Comparison of ENCODE assay signal across 8 mouse cellular contexts in the genomic region with DNA sequence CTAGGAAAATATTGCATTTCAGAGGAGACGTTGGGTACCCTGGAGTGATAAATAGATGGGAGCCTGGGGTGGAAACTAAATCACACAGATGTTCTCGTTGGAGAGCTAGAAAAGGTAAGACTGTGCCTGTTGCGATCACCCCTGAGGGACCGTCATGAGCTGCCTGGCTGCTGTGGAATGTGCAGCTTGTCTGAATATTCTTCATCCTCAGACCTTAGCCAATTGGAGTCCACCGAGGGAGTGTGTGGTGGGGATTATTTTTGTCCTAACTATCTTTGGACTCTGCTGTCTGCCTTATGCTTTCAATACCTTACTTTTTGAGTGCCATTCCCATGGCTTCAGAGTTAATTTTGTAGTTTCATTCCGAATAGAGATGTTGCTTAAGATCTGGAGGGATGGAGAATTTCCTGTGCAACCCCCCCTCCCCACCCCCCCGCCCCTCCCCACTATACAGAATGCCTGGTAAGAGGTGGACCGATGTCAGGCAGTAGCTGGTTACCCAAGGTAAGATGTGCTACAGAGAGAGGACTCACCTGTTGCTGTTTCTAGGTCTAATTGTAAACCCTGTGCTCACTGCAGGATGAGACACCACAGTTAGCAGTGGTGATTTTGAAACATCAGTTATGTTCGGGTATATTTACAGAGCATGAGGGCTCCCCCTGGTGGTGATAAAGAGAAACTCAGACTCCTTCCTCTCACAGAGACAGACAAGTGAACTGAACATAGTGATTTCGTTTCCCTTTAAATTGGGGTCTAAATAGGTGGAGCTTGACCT. TPM values are rescaled to one million over a fixed set of nuclear protein-coding genes. Genes with fewer than 3 reads are reported as not detected.
DNase-seq lines count a peak whose midpoint lies in the region; ATAC-seq and TF ChIP-seq lines count a peak whose summit lies in the region.

No protein-coding gene starts in this region.

- H3K9me3 ChIP-seq in forebrain, embryonic 11.5 days (ENCODE audit: control insufficient read depth, low read length) = no peaks in the 10 kb centered on the region
- no peaks in the 10 kb centered on the region for H3K9me3 ChIP-seq in liver, embryonic 14.5 days (ENCODE audit: control insufficient read depth, low read length)
- H3K9me3 ChIP-seq in neural tube, embryonic 13.5 days = no peaks in the 10 kb centered on the region

- no peak overlapping the region for H3K4me3 ChIP-seq in forebrain, embryonic 11.5 days (ENCODE audit: low read depth, low read length)
- H3K4me3 ChIP-seq in liver, embryonic 14.5 days (ENCODE audit: insufficient read depth in 1 of 2, low read depth in 2 of 2, low read length in 2 of 2) = no peak overlapping the region
- H3K4me3 ChIP-seq in neural tube, embryonic 13.5 days = no peak overlapping the region

- H3K27me3 ChIP-seq in forebrain, embryonic 11.5 days (ENCODE audit: control insufficient read depth, insufficient read depth, low read length) = no peaks in the 10 kb centered on the region
- H3K27me3 ChIP-seq in liver, embryonic 14.5 days (ENCODE audit: control insufficient read depth, insufficient read depth, low read length) = no peaks in the 10 kb centered on the region
- H3K27me3 ChIP-seq in neural tube, embryonic 13.5 days = no peaks in the 10 kb centered on the region

- H3K36me3 ChIP-seq in forebrain, embryonic 11.5 days (ENCODE audit: control insufficient read depth, insufficient read depth, low read length) = no peaks in the 10 kb centered on the region
- no peaks in the 10 kb centered on the region for H3K36me3 ChIP-seq in liver, embryonic 14.5 days (replicated peaks; ENCODE audit: control insufficient read depth, insufficient read depth, low read depth)
- H3K36me3 ChIP-seq in neural tube, embryonic 13.5 days = no peaks in the 10 kb centered on the region

- H3K4me2 ChIP-seq in forebrain, embryonic 11.5 days (ENCODE audit: low read depth, low read length, severe bottlenecking) = no peak overlapping the region
- no peak overlapping the region for H3K4me2 ChIP-seq in liver, embryonic 14.5 days (ENCODE audit: low read depth)
- no peak overlapping the region for H3K4me2 ChIP-seq in neural tube, embryonic 13.5 days

- WGBS in forebrain, embryonic 11.5 days = 70% methylated on average over 10 of the region's 10 CpGs
- 50% methylated on average over 10 of the region's 10 CpGs for WGBS in liver, embryonic 14.5 days (ENCODE audit: insufficient replicate concordance)
- WGBS in neural tube, embryonic 13.5 days = 62% methylated on average over 10 of the region's 10 CpGs

- no peak overlapping the region for H3K27ac ChIP-seq in forebrain, embryonic 11.5 days (ENCODE audit: low read depth, low read length)
- no peak overlapping the region for H3K27ac ChIP-seq in liver, embryonic 14.5 days
- H3K27ac ChIP-seq in neural tube, embryonic 13.5 days (replicated peaks) = no peak overlapping the region

- peak; percentile 79 for TF ChIP-seq CTCF in liver, embryonic 14.5 days (IDR thresholded peaks at IDR 0.05; ENCODE audit: low read depth)

- H3K9ac ChIP-seq in forebrain, embryonic 11.5 days (ENCODE audit: low read length) = no peak overlapping the region
- no peak overlapping the region for H3K9ac ChIP-seq in liver, embryonic 14.5 days (replicated peaks)
- no peak overlapping the region for H3K9ac ChIP-seq in neural tube, embryonic 13.5 days

- TF ChIP-seq EP300 in liver, embryonic 14.5 days (IDR thresholded peaks at IDR 0.05; ENCODE audit: low read depth) = no peak

- no peaks in the 10 kb centered on the region for H3K4me1 ChIP-seq in forebrain, embryonic 11.5 days (replicated peaks; ENCODE audit: control insufficient read depth, insufficient read depth, low read length)
- no peaks in the 10 kb centered on the region for H3K4me1 ChIP-seq in liver, embryonic 14.5 days (replicated peaks; ENCODE audit: control insufficient read depth in 2 of 2, insufficient read depth in 2 of 2, low read length in 1 of 2)
- H3K4me1 ChIP-seq in neural tube, embryonic 13.5 days (replicated peaks) = no peaks in the 10 kb centered on the region

- ATAC-seq in forebrain, embryonic 11.5 days (replicated peaks; ENCODE audit: low FRiP score) = peak; percentile 81
- ATAC-seq in liver, embryonic 14.5 days (ENCODE audit: insufficient read depth) = no peak
- peak; percentile 72 for ATAC-seq in neural tube, embryonic 13.5 days (ENCODE audit: low read depth)

- intact Hi-C loops in heart, postnatal 10 days (cut with DNase I) = loop anchor here (1.0 to 10.0 kb wide), 2 partner anchors 454 to 733 kb away; no protein-coding TSS in a partner anchor

- DNase-seq in MEL-GATA-1-ER (ENCODE audit: extremely low read depth, low read depth) = peak; percentile 57
- peak; percentile 50 for DNase-seq in c-Kit-positive CD71-positive TER-119-negative erythroid progenitor cells, embryonic 14.5 days (ENCODE audit: low read depth)
- DNase-seq in forebrain, embryonic 11.5 days (ENCODE audit: low spot score) = peak; percentile 59
- DNase-seq in heart, postnatal 10 days = peak; percentile 79 to 80
- DNase-seq in kidney, postnatal 36 days = peak; percentile 73
- peak; percentile 30 to 42 (median 34) for DNase-seq in liver, embryonic 14.5 days (ENCODE audit: low read depth in 3 of 3, low spot score in 3 of 3)
- DNase-seq in thymus, postnatal 14 days = peak; percentile 67

RNA-seq across cellular contexts. Expression of gene Krr1, which starts 15.0 kb away (rescaled TPM):
- polyA plus RNA-seq in forebrain, embryonic 11.5 days (2014; fragmentation: Nextera tagmentation; extraction: Ambion mirVana) = 63.3 and 70.7 TPM in 2 replicates
- 10 to 100 TPM; 21.2 to 22.1 TPM for total RNA-seq in heart, postnatal 10 days (2021)
- 5.3 and 9.9 TPM in 2 replicates for polyA plus RNA-seq in liver, embryonic 14.5 days (2012; rRNA removed)
- 22.1 and 24.8 TPM in 2 replicates for polyA plus RNA-seq in liver, embryonic 14.5 days (2014; fragmentation: Nextera tagmentation; extraction: Ambion mirVana)
- polyA plus RNA-seq in neural tube, embryonic 13.5 days (2015; fragmentation: Nextera tagmentation; extraction: Ambion mirVana) = 43.4 and 46.6 TPM in 2 replicates

RNA-seq across cellular contexts. Expression of gene Glipr1, which starts 45.0 kb away (rescaled TPM):
- polyA plus RNA-seq in forebrain, embryonic 11.5 days (2014; fragmentation: Nextera tagmentation; extraction: Ambion mirVana) = 0.31 and 1.6 TPM in 2 replicates
- total RNA-seq in heart, postnatal 10 days (2021) = 1 to 10 TPM in 1 of 2 experiments, under 1 TPM in 1; 0.72 to 1.2 TPM
- 8.0 and 9.7 TPM in 2 replicates for polyA plus RNA-seq in liver, embryonic 14.5 days (2012; rRNA removed)
- polyA plus RNA-seq in liver, embryonic 14.5 days (2014; fragmentation: Nextera tagmentation; extraction: Ambion mirVana) = 7.6 and 8.7 TPM in 2 replicates
- polyA plus RNA-seq in neural tube, embryonic 13.5 days (2015; fragmentation: Nextera tagmentation; extraction: Ambion mirVana) = 0.68 and 1.2 TPM in 2 replicates
